Mouse (Mus musculus) adrenal gland, postnatal 10 days (tissue): ENCODE measurements around the gene Ruvbl1. TPM values are rescaled to one million over a fixed set of nuclear protein-coding genes. Genes with fewer than 3 reads are reported as not detected.

Experiments used
- DNase-seq: peaks from one replicate; pipeline ENCODE4 v3.0.0; 2021; ENCODE audit warnings: mixed read lengths
- total RNA-seq, 2 experiments: library from RNA; stranded (reverse); gene quantifications; 2 replicates each; pipeline ENCODE4 v1.2.3; 2021

The Ruvbl1 gene
- total RNA-seq, 2 experiments from 2014 or later: 31.4 to 34.8 TPM

DNA sequence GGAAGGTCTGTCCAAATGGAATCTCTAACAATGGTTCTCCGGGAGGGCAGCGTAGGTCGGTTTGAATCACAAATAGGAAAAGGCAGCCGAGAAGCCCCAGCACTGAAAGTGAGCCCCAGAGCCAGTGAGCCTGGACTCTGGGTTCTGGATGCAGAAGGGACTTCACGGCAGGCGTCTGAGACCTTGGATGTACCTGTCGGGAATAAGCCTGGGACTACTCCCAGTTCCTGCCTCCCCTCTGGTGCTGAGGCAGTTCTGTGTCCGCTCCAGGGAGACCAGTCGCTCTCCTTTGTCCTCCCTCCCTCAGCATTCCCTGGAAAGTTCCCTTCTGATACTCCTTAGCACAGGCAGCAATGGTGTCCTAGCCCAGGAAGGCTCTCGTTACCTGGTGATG lies 80.2 kb downstream of the Ruvbl1 start:
- no peak for DNase-seq

Other genes starting within 250 kb of the Ruvbl1 start
- not detected for gene Dnajb8, start 243.1 kb upstream of the Ruvbl1 start, total RNA-seq
- gene Eefsec, start 18.9 kb upstream of the Ruvbl1 start, total RNA-seq: 10 to 100 TPM; 14.8 to 18.0 TPM
- gene Sec61a1, start 53.5 kb downstream of the Ruvbl1 start, total RNA-seq: 100 to 1,000 TPM; 150 to 180 TPM
- 1 to 10 TPM in 1 of 2 experiments, under 1 TPM in 1; 0.99 to 3.5 TPM for gene Kbtbd12, start 172.5 kb downstream of the Ruvbl1 start, total RNA-seq